Comparison of ENCODE assay signal across 9 mouse cellular contexts in the genomic region with DNA sequence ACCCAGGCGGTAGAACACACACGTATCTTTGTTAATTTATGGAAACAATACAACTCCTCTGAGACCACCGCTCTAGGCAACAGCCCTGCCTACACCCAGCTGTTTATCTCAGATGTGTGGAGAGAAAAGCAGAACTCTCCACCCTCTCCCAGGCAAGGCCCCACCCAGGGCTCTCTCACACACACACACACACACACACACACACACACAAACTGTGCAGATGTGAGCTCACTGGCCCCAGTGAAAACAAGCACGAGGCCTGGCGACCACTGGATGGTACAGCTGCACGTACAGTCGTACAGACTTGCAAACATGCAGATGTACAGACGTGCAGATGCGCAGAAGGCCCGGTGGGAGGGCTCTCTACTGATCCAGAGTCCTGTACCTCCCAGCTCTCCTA. TPM values are rescaled to one million over a fixed set of nuclear protein-coding genes. Genes with fewer than 3 reads are reported as not detected.
DNase-seq lines count a peak whose midpoint lies in the region; ATAC-seq and TF ChIP-seq lines count a peak whose summit lies in the region.
"Had no signal": no experiment of that assay in that cellular context is flagged by ENCODE, and none has a peak within 500 bp of the region (broad histone marks: within the 10 kb centered on the region; RNA-seq: fewer than 3 reads in every experiment).

No protein-coding gene starts in this region.

- no peak for TF ChIP-seq CTCF in midbrain, postnatal 0 days (IDR thresholded peaks at IDR 0.05)

- ATAC-seq in forebrain, embryonic 12.5 days (ENCODE audit: low FRiP score): no peak
- no peak for ATAC-seq in forebrain, embryonic 16.5 days
- 0 out of 2 replicates have a peak, but pooled peaks have one; percentile 8 for ATAC-seq in heart, embryonic 16.5 days (replicated peaks; ENCODE audit: extremely low read depth, insufficient read depth, low FRiP score)
- ATAC-seq in midbrain, postnatal 0 days (ENCODE audit: low FRiP score): no peak

- H3K4me3 ChIP-seq in forebrain, embryonic 12.5 days (replicated peaks): no peak overlapping the region
- H3K4me3 ChIP-seq in forebrain, embryonic 16.5 days (replicated peaks; ENCODE audit: low read length): no peak overlapping the region
- H3K4me3 ChIP-seq in heart, embryonic 16.5 days (ENCODE audit: low read length): no peak overlapping the region
- H3K4me3 ChIP-seq in midbrain, postnatal 0 days (ENCODE audit: low read depth, low read length): no peak overlapping the region

- H3K27me3 ChIP-seq in forebrain, embryonic 12.5 days: no peaks in the 10 kb centered on the region
- H3K27me3 ChIP-seq in forebrain, embryonic 16.5 days (replicated peaks; ENCODE audit: control insufficient read depth, insufficient read depth, low read length): no peaks in the 10 kb centered on the region
- no peaks in the 10 kb centered on the region for H3K27me3 ChIP-seq in heart, embryonic 16.5 days (ENCODE audit: control insufficient read depth, insufficient read depth, low read length)
- 0 out of 2 replicates have a peak, but pooled peaks cover 4% of the 10 kb centered on the region for H3K27me3 ChIP-seq in midbrain, postnatal 0 days (ENCODE audit: insufficient read depth, low read length)

- H3K4me1 ChIP-seq in forebrain, embryonic 12.5 days: peaks cover 23% of the 10 kb centered on the region
- peaks cover under 1% of the 10 kb centered on the region; the same call in 1 of the 2 replicates for H3K4me1 ChIP-seq in forebrain, embryonic 16.5 days (replicated peaks; ENCODE audit: control insufficient read depth, insufficient read depth, low read length)
- H3K4me1 ChIP-seq in heart, embryonic 16.5 days (ENCODE audit: control insufficient read depth, insufficient read depth, low read length): peaks cover 39% of the 10 kb centered on the region
- H3K4me1 ChIP-seq in midbrain, postnatal 0 days (ENCODE audit: insufficient read depth, low read length): no peaks in the 10 kb centered on the region

- peak; percentile 75 to 77 for DNase-seq in B cell, adult 2 months
- DNase-seq in midbrain, postnatal 0 days (ENCODE audit: low spot score): peak; percentile 30
- no peak for DNase-seq in layer of hippocampus, postnatal 25 days (ENCODE audit: extremely low spot score in 1 of 2, low spot score in 1 of 2)
- DNase-seq in layer of hippocampus, postnatal 14 days (ENCODE audit: low spot score in 2 of 2): no peak
- no peak for DNase-seq in kidney, adult 11 months
- DNase-seq: cerebellum, adult 8-10 months had no signal

- no peaks in the 10 kb centered on the region for H3K9me3 ChIP-seq in forebrain, embryonic 12.5 days
- no peaks in the 10 kb centered on the region for H3K9me3 ChIP-seq in forebrain, embryonic 16.5 days (ENCODE audit: control insufficient read depth, low read length)
- H3K9me3 ChIP-seq in heart, embryonic 16.5 days (replicated peaks; ENCODE audit: control insufficient read depth, low read length): no peaks in the 10 kb centered on the region
- H3K9me3 ChIP-seq in midbrain, postnatal 0 days (ENCODE audit: low read length): no peaks in the 10 kb centered on the region

- H3K9ac ChIP-seq in forebrain, embryonic 12.5 days: no peak overlapping the region
- no peak overlapping the region for H3K9ac ChIP-seq in forebrain, embryonic 16.5 days (replicated peaks; ENCODE audit: low read depth, low read length)
- H3K9ac ChIP-seq in heart, embryonic 16.5 days (ENCODE audit: low read length): peak overlapping the region; percentile 55
- H3K9ac ChIP-seq in midbrain, postnatal 0 days (replicated peaks; ENCODE audit: low read length, poor library complexity, severe bottlenecking): no peak overlapping the region

- no peaks in the 10 kb centered on the region for H3K36me3 ChIP-seq in forebrain, embryonic 12.5 days (replicated peaks)
- H3K36me3 ChIP-seq in forebrain, embryonic 16.5 days (ENCODE audit: control insufficient read depth, insufficient read depth): no peaks in the 10 kb centered on the region
- no peaks in the 10 kb centered on the region for H3K36me3 ChIP-seq in heart, embryonic 16.5 days (ENCODE audit: control insufficient read depth, insufficient read depth)
- peaks cover 24% of the 10 kb centered on the region for H3K36me3 ChIP-seq in midbrain, postnatal 0 days (ENCODE audit: insufficient read depth, low read length)

- 0 out of 2 replicates have a peak overlapping the region, but pooled peaks have one; percentile 25 for H3K27ac ChIP-seq in forebrain, embryonic 12.5 days
- no peak overlapping the region for H3K27ac ChIP-seq in forebrain, embryonic 16.5 days (ENCODE audit: low read length)
- H3K27ac ChIP-seq in heart, embryonic 16.5 days (ENCODE audit: low read length): peak overlapping the region; percentile 64
- no peak overlapping the region for H3K27ac ChIP-seq in midbrain, postnatal 0 days (ENCODE audit: low read depth, low read length)

- 77% methylated on average over 10 of the region's 10 CpGs for WGBS in forebrain, embryonic 12.5 days
- 75% methylated on average over 10 of the region's 10 CpGs for WGBS in forebrain, embryonic 16.5 days
- WGBS in heart, embryonic 16.5 days: 66% methylated on average over 10 of the region's 10 CpGs
- 51% methylated on average over 9 of the region's 10 CpGs for WGBS in midbrain, postnatal 0 days

- no peak overlapping the region for H3K4me2 ChIP-seq in forebrain, embryonic 12.5 days
- no peak overlapping the region for H3K4me2 ChIP-seq in forebrain, embryonic 16.5 days (ENCODE audit: low read length)
- no peak overlapping the region for H3K4me2 ChIP-seq in heart, embryonic 16.5 days (ENCODE audit: low read depth, low read length)
- no peak overlapping the region for H3K4me2 ChIP-seq in midbrain, postnatal 0 days (ENCODE audit: low read depth, low read length, poor library complexity, severe bottlenecking)

RNA-seq across cellular contexts. Expression of gene Endou, which starts 13.8 kb away (rescaled TPM):
- 0.10 and 0.33 TPM in 2 replicates for polyA plus RNA-seq in forebrain, embryonic 12.5 days (2016; fragmentation: Nextera tagmentation; extraction: Ambion mirVana)
- 0.18 and 0.42 TPM in 2 replicates for polyA plus RNA-seq in forebrain, embryonic 16.5 days (2015; fragmentation: Nextera tagmentation; extraction: Ambion mirVana)
- polyA plus RNA-seq in heart, embryonic 16.5 days (2015; fragmentation: Nextera tagmentation; extraction: Ambion mirVana): 2.8 and 9.6 TPM in 2 replicates
- total RNA-seq in midbrain, postnatal 0 days (2014; rRNA removed): 0.33 and 0.66 TPM in 2 replicates
- 0.20 TPM in 2 replicates for polyA plus RNA-seq in midbrain, postnatal 0 days (2015; fragmentation: Nextera tagmentation; extraction: Ambion mirVana)
- under 1 TPM; 0.59 to 0.71 TPM for total RNA-seq in layer of hippocampus, postnatal 25 days (2021)
- total RNA-seq in layer of hippocampus, postnatal 14 days (2021): 1 to 10 TPM in 1 of 2 experiments, under 1 TPM in 1; 0.81 to 1.7 TPM

RNA-seq across cellular contexts. Expression of gene Rapgef3, which starts 22.8 kb away (rescaled TPM):
- polyA plus RNA-seq in forebrain, embryonic 12.5 days (2016; fragmentation: Nextera tagmentation; extraction: Ambion mirVana): 6.2 and 6.3 TPM in 2 replicates
- 8.9 and 13.3 TPM in 2 replicates for polyA plus RNA-seq in forebrain, embryonic 16.5 days (2015; fragmentation: Nextera tagmentation; extraction: Ambion mirVana)
- 26.3 and 28.7 TPM in 2 replicates for polyA plus RNA-seq in heart, embryonic 16.5 days (2015; fragmentation: Nextera tagmentation; extraction: Ambion mirVana)
- 34.9 and 39.7 TPM in 2 replicates for total RNA-seq in midbrain, postnatal 0 days (2014; rRNA removed)
- 15.8 and 16.5 TPM in 2 replicates for polyA plus RNA-seq in midbrain, postnatal 0 days (2015; fragmentation: Nextera tagmentation; extraction: Ambion mirVana)
- total RNA-seq in layer of hippocampus, postnatal 25 days (2021): 10 to 100 TPM; 36.3 to 40.3 TPM
- total RNA-seq in layer of hippocampus, postnatal 14 days (2021): 10 to 100 TPM; 39.3 to 40.1 TPM

RNA-seq across cellular contexts. Expression of gene Slc48a1, which starts 33.4 kb away (rescaled TPM):
- 36.6 and 38.1 TPM in 2 replicates for polyA plus RNA-seq in forebrain, embryonic 12.5 days (2016; fragmentation: Nextera tagmentation; extraction: Ambion mirVana)
- 72.9 and 78.2 TPM in 2 replicates for polyA plus RNA-seq in forebrain, embryonic 16.5 days (2015; fragmentation: Nextera tagmentation; extraction: Ambion mirVana)
- polyA plus RNA-seq in heart, embryonic 16.5 days (2015; fragmentation: Nextera tagmentation; extraction: Ambion mirVana): 71.0 and 76.0 TPM in 2 replicates
- 61.5 and 78.8 TPM in 2 replicates for total RNA-seq in midbrain, postnatal 0 days (2014; rRNA removed)
- polyA plus RNA-seq in midbrain, postnatal 0 days (2015; fragmentation: Nextera tagmentation; extraction: Ambion mirVana): 152 and 173 TPM in 2 replicates
- total RNA-seq in layer of hippocampus, postnatal 25 days (2021): 100 to 1,000 TPM; 151 to 169 TPM
- total RNA-seq in layer of hippocampus, postnatal 14 days (2021): 100 to 1,000 TPM; 131 to 147 TPM

RNA-seq across cellular contexts. Expression of gene Rpap3, which starts 39.3 kb away (rescaled TPM):
- polyA plus RNA-seq in forebrain, embryonic 12.5 days (2016; fragmentation: Nextera tagmentation; extraction: Ambion mirVana): 42.2 and 42.6 TPM in 2 replicates
- polyA plus RNA-seq in forebrain, embryonic 16.5 days (2015; fragmentation: Nextera tagmentation; extraction: Ambion mirVana): 31.7 and 35.5 TPM in 2 replicates
- 18.1 and 22.9 TPM in 2 replicates for polyA plus RNA-seq in heart, embryonic 16.5 days (2015; fragmentation: Nextera tagmentation; extraction: Ambion mirVana)
- 21.8 and 35.2 TPM in 2 replicates for total RNA-seq in midbrain, postnatal 0 days (2014; rRNA removed)
- 44.4 and 46.2 TPM in 2 replicates for polyA plus RNA-seq in midbrain, postnatal 0 days (2015; fragmentation: Nextera tagmentation; extraction: Ambion mirVana)
- total RNA-seq in layer of hippocampus, postnatal 25 days (2021): 10 to 100 TPM; 23.7 to 24.9 TPM
- total RNA-seq in layer of hippocampus, postnatal 14 days (2021): 10 to 100 TPM; 25.3 to 26.4 TPM

Comparison
In these comparisons a context has a peak if more than half of its experiments do, and no peak if none do; other contexts are left out.
1. H3K27ac ChIP-seq: peak in forebrain, embryonic 12.5 days (single experiment) and heart, embryonic 16.5 days (single experiment); none in forebrain, embryonic 16.5 days (single experiment) and midbrain, postnatal 0 days (single experiment).
2. DNase-seq: peak in B cell, adult 2 months (2 of 2) and midbrain, postnatal 0 days (single experiment); none in layer of hippocampus, postnatal 25 days (0 of 2), layer of hippocampus, postnatal 14 days (0 of 2) and kidney, adult 11 months (single experiment).